ENCODE assay signal across 30 mouse cellular contexts in the genomic region with DNA sequence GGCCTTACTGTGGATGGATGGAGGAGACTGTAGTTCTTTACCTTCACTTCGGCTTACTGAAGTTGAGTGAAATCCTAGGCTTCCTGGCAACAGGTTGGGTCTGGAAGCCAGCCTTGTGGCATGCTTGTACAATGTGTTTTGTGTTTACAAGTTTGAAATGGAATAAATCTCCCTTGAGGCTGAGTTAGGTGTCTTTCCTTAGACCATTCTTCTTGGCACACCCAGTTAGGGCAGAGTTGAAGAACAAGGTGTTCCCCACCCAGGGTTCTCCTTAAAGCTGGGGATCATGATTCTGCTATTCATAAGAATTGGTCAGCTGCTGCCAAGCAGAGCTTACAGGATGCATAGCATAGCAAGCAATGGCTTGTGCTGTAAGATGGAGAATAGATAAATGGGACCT.
"Had no signal": no experiment of that assay in that cellular context is flagged by ENCODE, and none has a peak within 500 bp of the region (broad histone marks: within the 10 kb centered on the region; RNA-seq: fewer than 3 reads in every experiment).

No protein-coding gene starts in this region.

- H3K4me1 ChIP-seq: limb, embryonic 10.5 days; limb, embryonic 12.5 days; limb, embryonic 13.5 days; limb, embryonic 15.5 days; liver, embryonic 12.5 days; liver, embryonic 13.5 days; liver, embryonic 15.5 days; lung, embryonic 15.5 days; megakaryocyte, embryonic 14.5 days; midbrain, embryonic 10.5 days; midbrain, embryonic 12.5 days; midbrain, embryonic 13.5 days; midbrain, embryonic 15.5 days had no signal

- ATAC-seq: liver, embryonic 12.5 days; liver, postnatal 0 days; midbrain, embryonic 13.5 days; midbrain, embryonic 15.5 days; midbrain, embryonic 16.5 days had no signal

- H3K27ac ChIP-seq: limb, embryonic 10.5 days; limb, embryonic 12.5 days; limb, embryonic 13.5 days; limb, embryonic 15.5 days; liver, embryonic 12.5 days; liver, embryonic 13.5 days; liver, embryonic 14.5 days; liver, embryonic 15.5 days; lung, embryonic 15.5 days; macrophage; midbrain, embryonic 10.5 days; midbrain, embryonic 12.5 days; midbrain, embryonic 13.5 days; midbrain, embryonic 15.5 days had no signal

- H3K4me3 ChIP-seq: limb, embryonic 10.5 days; limb, embryonic 12.5 days; limb, embryonic 13.5 days; limb, embryonic 15.5 days; liver, embryonic 12.5 days; liver, embryonic 13.5 days; liver, embryonic 15.5 days; lung, embryonic 15.5 days; megakaryocyte, embryonic 14.5 days; midbrain, embryonic 10.5 days; midbrain, embryonic 12.5 days; midbrain, embryonic 13.5 days; midbrain, embryonic 15.5 days; myocyte had no signal

- H3K9me3 ChIP-seq: limb, embryonic 10.5 days; limb, embryonic 12.5 days; limb, embryonic 13.5 days; limb, embryonic 15.5 days; liver, embryonic 12.5 days; liver, embryonic 13.5 days; liver, embryonic 15.5 days; lung, embryonic 15.5 days; megakaryocyte, embryonic 14.5 days; midbrain, embryonic 10.5 days; midbrain, embryonic 12.5 days; midbrain, embryonic 13.5 days; midbrain, embryonic 15.5 days had no signal

- H3K4me2 ChIP-seq: limb, embryonic 12.5 days; limb, embryonic 13.5 days; limb, embryonic 15.5 days; liver, embryonic 11.5 days; liver, embryonic 12.5 days; liver, embryonic 13.5 days; liver, embryonic 15.5 days; lung, embryonic 14.5 days; lung, embryonic 15.5 days; midbrain, embryonic 11.5 days; midbrain, embryonic 12.5 days; midbrain, embryonic 13.5 days; midbrain, embryonic 15.5 days had no signal

- H3K9ac ChIP-seq: limb, embryonic 12.5 days; limb, embryonic 13.5 days; limb, embryonic 15.5 days; liver, embryonic 12.5 days; liver, embryonic 13.5 days; liver, embryonic 14.5 days; liver, embryonic 15.5 days; liver, postnatal 0 days; lung, embryonic 14.5 days; lung, embryonic 15.5 days; midbrain, embryonic 12.5 days; midbrain, embryonic 13.5 days; midbrain, embryonic 15.5 days had no signal

- H3K27me3 ChIP-seq: limb, embryonic 13.5 days; limb, embryonic 15.5 days; liver, embryonic 13.5 days; liver, embryonic 15.5 days; lung, embryonic 15.5 days; megakaryocyte, embryonic 14.5 days; midbrain, embryonic 12.5 days; midbrain, embryonic 13.5 days; midbrain, embryonic 15.5 days had no signal

- H3K36me3 ChIP-seq: limb, embryonic 10.5 days; limb, embryonic 12.5 days; limb, embryonic 13.5 days; limb, embryonic 15.5 days; liver, embryonic 12.5 days; liver, embryonic 13.5 days; liver, embryonic 15.5 days; lung, embryonic 15.5 days; midbrain, embryonic 10.5 days; midbrain, embryonic 12.5 days; midbrain, embryonic 13.5 days; midbrain, embryonic 15.5 days had no signal

- DNase-seq: left cerebral cortex, postnatal 4 days; liver; liver, embryonic 13.5 days; liver, postnatal 0 days; lung, adult 18-20 months; lung, adult 2 months; lung, embryonic 14.5 days; lung, postnatal 10 days; lung, postnatal 14 days; lung, postnatal 36 days; lung, postnatal 4 days; midbrain, embryonic 14.5 days had no signal
